Mouse (Mus musculus): ENCODE measurements around the gene Vmn1r176.
"Not testable (repeated sequence)": the region's sequence is repeated elsewhere in the genome, so short reads cannot be mapped to it uniquely, and the experiment has no call there.

Vmn1r176 gene

DNA sequence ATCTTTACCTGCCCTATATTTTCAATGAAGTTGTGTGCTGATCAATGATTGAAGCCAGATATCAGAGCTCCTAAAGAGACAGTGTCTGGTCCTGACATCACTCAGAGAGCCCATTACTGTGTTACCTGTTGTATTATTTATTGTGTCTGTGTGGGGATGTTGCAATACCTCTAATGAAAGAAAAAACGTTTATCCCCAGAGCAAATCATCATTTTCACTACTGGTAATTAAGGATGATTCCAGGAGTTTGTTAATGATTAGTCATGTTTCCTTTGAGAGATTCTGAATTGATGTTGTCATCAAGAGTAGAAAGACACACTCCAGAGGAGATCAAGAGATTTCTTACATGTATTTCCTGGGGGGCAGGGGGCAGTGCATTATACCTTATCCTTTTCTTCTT is at the start of gene Vmn1r176:
Gene Vmn1r176 (minus strand): TSS at position 101 of the 400 bp plus-strand sequence.
- not testable (repeated sequence) for DNase-seq (ENCODE audit: low spot score in 2 of 2)

DNA sequence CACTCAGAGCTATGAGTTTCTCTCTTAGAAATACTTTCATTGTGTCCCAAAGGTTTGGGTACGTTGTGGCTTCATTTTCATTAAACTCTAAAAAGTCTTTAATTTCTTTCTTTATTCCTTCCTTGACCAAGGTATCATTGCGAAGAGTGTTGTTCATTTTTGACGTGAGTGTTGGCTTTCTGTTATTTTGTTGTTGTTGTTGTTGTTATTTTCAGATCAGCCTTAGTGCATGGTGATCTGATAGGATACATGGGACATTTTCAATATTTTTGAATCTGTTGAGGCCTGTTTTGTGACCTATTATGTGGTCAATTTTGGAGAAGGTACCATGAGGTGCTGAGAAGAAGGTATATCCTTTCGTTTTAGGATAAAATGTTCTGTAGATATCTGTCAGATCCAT is 39.7 kb upstream of the Vmn1r176 start:
- not testable (repeated sequence) for DNase-seq (ENCODE audit: low spot score in 2 of 2)

DNA sequence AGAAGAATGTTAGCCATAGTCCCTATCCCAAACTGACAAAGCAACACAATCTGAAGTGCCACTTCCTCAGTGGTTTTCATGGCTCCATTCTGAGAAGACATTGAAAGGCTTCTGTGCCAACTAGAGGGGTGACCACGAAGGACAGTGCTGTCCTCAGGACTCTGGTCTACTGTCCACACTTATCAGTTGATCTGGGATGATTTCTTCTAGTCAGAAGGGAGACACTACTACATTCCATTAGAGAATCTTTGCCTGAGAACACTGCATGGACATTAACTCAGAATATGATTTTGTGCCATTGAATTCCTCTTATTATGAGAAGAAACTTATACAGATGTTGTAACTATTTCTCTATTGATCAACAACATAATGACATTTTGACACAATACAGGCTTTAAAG is 29.2 kb upstream of the Vmn1r176 start, which contains the start of gene Vmn1r177:
Gene Vmn1r177 (minus strand): TSS at position 101 of the 400 bp plus-strand sequence.
- DNase-seq (ENCODE audit: low spot score in 2 of 2): not testable (repeated sequence)

DNA sequence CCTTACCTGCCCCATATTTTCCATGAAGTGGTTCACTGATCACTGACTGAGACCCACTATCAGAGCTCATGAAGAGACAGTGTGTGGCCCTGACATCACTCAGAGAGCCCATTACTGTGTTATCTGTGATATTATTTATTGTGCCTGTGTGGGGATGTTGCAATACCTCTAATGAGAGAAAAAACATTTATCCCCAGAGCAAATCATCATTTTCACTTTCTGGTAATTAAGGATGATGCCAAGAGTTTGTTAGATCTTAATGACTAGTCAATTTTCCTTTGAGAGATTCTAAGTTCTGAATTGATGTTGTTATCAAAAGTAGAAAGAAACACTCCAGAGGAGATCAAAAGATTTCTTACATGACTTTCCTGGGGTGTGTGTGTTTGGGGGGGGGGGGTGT is 26.6 kb downstream of the Vmn1r176 start, which contains the start of gene Vmn1r175:
Gene Vmn1r175 (minus strand): TSS at position 101 of the 400 bp plus-strand sequence.
- DNase-seq (ENCODE audit: low spot score in 2 of 2): not testable (repeated sequence)

DNA sequence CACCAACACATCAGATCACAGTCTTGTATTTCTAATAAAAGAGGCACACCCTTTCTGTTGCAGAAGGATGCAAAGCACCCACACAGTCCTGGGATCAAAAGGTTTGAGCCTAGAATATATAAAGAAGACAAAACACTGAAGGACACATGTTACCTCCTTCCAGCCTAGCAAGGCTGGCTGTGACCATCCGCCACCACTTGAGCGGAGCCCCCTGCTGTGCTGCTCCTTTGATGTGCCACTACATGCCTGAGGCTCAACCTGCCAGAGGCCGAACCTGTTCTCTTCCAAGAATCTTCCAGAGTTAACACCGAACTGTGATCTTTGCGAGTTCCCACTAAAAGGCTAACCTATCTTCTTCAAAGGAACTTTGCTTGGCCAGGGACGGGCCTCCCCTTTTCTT is 52.6 kb downstream of the Vmn1r176 start:
- no peak for DNase-seq (ENCODE audit: low spot score in 2 of 2)

Data from heart, adult 9 months (tissue).